Mouse (Mus musculus): Measurements from ENCODE around the gene Pnp2. TPM values are rescaled to one million over a fixed set of nuclear protein-coding genes. Genes with fewer than 3 reads are reported as not detected.

Gene Pnp2
- polyA plus RNA-seq, 1 experiment from 2014 or later = 0.47 TPM

DNA sequence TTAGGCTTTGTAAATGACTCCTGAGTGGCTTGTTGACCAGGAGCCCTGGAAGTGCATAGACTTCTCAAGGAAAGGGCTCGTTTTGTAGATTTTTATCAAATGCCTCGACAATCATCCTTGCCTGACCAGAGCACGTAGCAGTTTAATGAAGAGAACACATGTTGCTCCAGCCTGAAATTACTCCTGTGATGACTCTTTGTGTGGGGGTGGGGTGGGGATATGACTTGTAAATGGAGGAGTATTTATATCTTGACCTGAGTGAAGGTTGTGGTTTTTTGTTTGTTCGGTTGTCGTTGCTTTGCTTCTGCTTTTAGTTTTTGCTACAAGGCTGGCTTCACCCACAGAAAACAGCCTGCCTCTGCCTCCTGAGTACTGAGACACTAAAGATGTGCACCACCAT is 26.0 kb downstream of the Pnp2 start:
- no peaks in the 10 kb centered on the region for H3K27me3 ChIP-seq (ENCODE audit: control insufficient read depth, insufficient read depth, low read length)
- H3K27ac ChIP-seq (ENCODE audit: low read depth, low read length) = no peak overlapping the region
- WGBS (ENCODE audit: insufficient replicate concordance) = 67% methylated on average over 5 of the region's 5 CpGs
- ATAC-seq (replicated peaks; ENCODE audit: insufficient number of reproducible peaks, low FRiP score, low TSS enrichment) = no peak
- no peaks in the 10 kb centered on the region; the same call in 1 of the 2 replicates for H3K9me3 ChIP-seq (replicated peaks; ENCODE audit: control insufficient read depth, low read length)
- H3K36me3 ChIP-seq (ENCODE audit: control insufficient read depth, insufficient read depth, low read length) = no peaks in the 10 kb centered on the region
- H3K4me2 ChIP-seq = no peak overlapping the region
- no peak overlapping the region for H3K4me3 ChIP-seq (ENCODE audit: low read depth, low read length)
- H3K9ac ChIP-seq (ENCODE audit: low read depth, low read length) = no peak overlapping the region
- no peaks in the 10 kb centered on the region for H3K4me1 ChIP-seq (ENCODE audit: control insufficient read depth, insufficient read depth, low read length)

DNA sequence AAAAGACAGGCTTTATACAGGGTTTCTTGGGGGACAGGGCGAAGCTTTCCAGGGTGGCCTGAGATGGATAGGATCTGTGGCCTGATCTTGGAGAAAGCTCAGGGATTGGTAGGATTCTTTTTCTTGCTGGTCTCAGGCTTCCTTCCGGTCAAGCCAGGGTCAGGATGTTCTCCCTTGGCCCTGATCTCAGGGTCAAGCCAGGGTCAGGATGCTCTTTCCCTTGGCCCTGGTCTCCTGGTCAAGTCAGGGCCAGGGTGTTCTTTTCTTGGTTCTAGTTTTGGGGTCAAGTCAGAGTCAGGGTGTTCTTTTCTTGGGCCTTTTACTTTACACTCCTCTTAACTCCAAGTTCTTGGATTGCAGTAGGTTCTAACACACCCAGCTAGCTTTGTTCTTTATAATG is 31.9 kb downstream of the Pnp2 start:
- Histone ChIP-seq H3K4me2 (no peak overlapping the region), H3K9ac (ENCODE audit: low read depth, low read length) (no peak overlapping the region), H3K36me3 (ENCODE audit: control insufficient read depth, insufficient read depth, low read length) (no peaks in the 10 kb centered on the region), H3K27ac (ENCODE audit: low read depth, low read length) (no peak overlapping the region), H3K4me1 (ENCODE audit: control insufficient read depth, insufficient read depth, low read length) (no peaks in the 10 kb centered on the region), H3K9me3 (replicated peaks; ENCODE audit: control insufficient read depth, low read length) (no peaks in the 10 kb centered on the region; the same call in 1 of the 2 replicates), H3K4me3 (ENCODE audit: low read depth, low read length) (no peak overlapping the region), H3K27me3 (ENCODE audit: control insufficient read depth, insufficient read depth, low read length) (no peaks in the 10 kb centered on the region)
- ATAC-seq (replicated peaks; ENCODE audit: insufficient number of reproducible peaks, low FRiP score, low TSS enrichment) = no peak
- 73% methylated on average over 2 of the region's 2 CpGs for WGBS (ENCODE audit: insufficient replicate concordance)

DNA sequence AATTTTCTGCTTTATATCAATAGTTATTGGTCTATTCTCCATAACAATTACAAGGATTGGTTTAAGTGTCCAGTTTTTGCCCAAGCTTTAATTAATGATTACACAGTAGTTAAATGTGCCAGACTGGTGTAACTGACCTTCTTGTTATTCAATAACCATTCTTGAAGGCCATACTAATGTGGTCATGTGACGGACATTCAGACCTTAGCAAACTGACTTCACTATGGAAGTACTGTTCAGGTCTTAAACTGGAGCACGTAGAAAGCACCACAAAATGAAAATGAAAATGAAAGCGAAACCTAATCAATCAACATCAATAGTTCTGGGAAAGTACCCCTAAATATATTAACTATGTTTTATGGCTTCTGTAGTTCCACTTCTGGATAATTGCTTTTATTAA is 35.2 kb downstream of the Pnp2 start:
- H3K27ac ChIP-seq (ENCODE audit: low read depth, low read length) = no peak overlapping the region
- no peaks in the 10 kb centered on the region for H3K4me1 ChIP-seq (ENCODE audit: control insufficient read depth, insufficient read depth, low read length)
- no peak overlapping the region for H3K9ac ChIP-seq (ENCODE audit: low read depth, low read length)
- no peaks in the 10 kb centered on the region for H3K36me3 ChIP-seq (ENCODE audit: control insufficient read depth, insufficient read depth, low read length)
- H3K9me3 ChIP-seq (replicated peaks; ENCODE audit: control insufficient read depth, low read length) = no peaks in the 10 kb centered on the region
- no peak for ATAC-seq (replicated peaks; ENCODE audit: insufficient number of reproducible peaks, low FRiP score, low TSS enrichment)
- no peak overlapping the region for H3K4me3 ChIP-seq (ENCODE audit: low read depth, low read length)
- H3K4me2 ChIP-seq = no peak overlapping the region
- 85% methylated on average over 3 of the region's 3 CpGs for WGBS (ENCODE audit: insufficient replicate concordance)
- H3K27me3 ChIP-seq (ENCODE audit: control insufficient read depth, insufficient read depth, low read length) = no peaks in the 10 kb centered on the region

DNA sequence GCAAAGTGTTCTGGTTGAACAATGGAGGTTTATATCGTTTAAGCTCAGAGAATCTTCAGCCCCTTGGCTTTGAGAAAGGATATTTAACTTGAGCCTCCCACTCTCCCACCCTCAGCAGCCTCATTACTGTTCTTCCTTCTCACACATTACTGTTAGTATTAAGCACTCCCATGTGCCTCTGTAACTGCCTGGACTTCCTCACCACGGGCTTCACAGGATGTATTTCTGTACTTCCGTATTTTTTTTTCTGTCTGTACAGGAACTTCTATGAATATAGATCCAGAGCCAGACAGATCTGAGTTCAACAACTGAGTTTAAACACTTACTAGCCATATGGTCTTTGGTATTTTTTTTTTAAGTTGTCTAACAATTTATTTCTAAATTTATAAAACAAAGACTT is 41.3 kb downstream of the Pnp2 start:
- 68% methylated on average over 3 of the region's 3 CpGs for WGBS (ENCODE audit: insufficient replicate concordance)
- Histone ChIP-seq H3K27me3 (ENCODE audit: control insufficient read depth, insufficient read depth, low read length) (no peaks in the 10 kb centered on the region), H3K9me3 (replicated peaks; ENCODE audit: control insufficient read depth, low read length) (no peaks in the 10 kb centered on the region), H3K27ac (ENCODE audit: low read depth, low read length) (no peak overlapping the region), H3K4me2 (no peak overlapping the region), H3K4me3 (ENCODE audit: low read depth, low read length) (no peak overlapping the region), H3K36me3 (ENCODE audit: control insufficient read depth, insufficient read depth, low read length) (no peaks in the 10 kb centered on the region), H3K4me1 (ENCODE audit: control insufficient read depth, insufficient read depth, low read length) (no peaks in the 10 kb centered on the region), H3K9ac (ENCODE audit: low read depth, low read length) (no peak overlapping the region)
- ATAC-seq (replicated peaks; ENCODE audit: insufficient number of reproducible peaks, low FRiP score, low TSS enrichment) = no peak

DNA sequence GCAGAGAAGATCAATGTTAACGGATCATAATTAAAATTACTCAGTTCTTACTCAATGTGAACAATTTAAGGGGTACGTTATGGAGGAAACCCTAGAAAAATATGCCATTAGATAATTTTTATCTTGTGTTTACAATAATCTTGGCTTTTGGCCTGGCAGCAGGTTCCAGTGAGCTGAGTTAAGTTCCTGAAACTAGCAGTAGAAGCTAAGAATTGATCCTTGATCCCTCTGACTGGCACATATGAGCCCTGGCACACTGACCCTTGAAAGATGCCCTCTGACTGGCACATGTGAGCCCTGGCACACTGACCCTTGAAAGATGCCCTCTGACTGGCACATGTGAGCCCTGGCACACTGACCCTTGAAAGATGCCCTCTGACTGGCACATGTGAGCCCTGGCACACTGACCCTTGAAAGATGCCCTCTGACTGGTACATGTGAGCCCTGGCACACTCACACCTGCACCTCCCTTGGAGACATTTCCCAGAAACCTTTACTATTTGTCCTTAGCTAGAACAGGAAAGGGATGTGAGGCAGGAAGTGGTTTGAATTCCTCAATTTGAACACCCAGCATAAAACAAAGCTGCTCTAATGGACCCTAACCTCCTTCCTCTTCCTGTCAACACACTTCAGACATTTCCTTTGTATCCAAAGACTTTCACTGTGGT is 42.3 kb downstream of the Pnp2 start:
- no peak overlapping the region for H3K27ac ChIP-seq (ENCODE audit: low read depth, low read length)
- no peaks in the 10 kb centered on the region for H3K36me3 ChIP-seq (ENCODE audit: control insufficient read depth, insufficient read depth, low read length)
- no peak overlapping the region for H3K4me2 ChIP-seq
- H3K9ac ChIP-seq (ENCODE audit: low read depth, low read length) = no peak overlapping the region
- H3K9me3 ChIP-seq (replicated peaks; ENCODE audit: control insufficient read depth, low read length) = no peaks in the 10 kb centered on the region
- no peaks in the 10 kb centered on the region for H3K27me3 ChIP-seq (ENCODE audit: control insufficient read depth, insufficient read depth, low read length)
- 63% methylated on average over 2 of the region's 2 CpGs for WGBS (ENCODE audit: insufficient replicate concordance)
- ATAC-seq (replicated peaks; ENCODE audit: insufficient number of reproducible peaks, low FRiP score, low TSS enrichment) = no peak
- H3K4me3 ChIP-seq (ENCODE audit: low read depth, low read length) = no peak overlapping the region
- no peaks in the 10 kb centered on the region for H3K4me1 ChIP-seq (ENCODE audit: control insufficient read depth, insufficient read depth, low read length)

DNA sequence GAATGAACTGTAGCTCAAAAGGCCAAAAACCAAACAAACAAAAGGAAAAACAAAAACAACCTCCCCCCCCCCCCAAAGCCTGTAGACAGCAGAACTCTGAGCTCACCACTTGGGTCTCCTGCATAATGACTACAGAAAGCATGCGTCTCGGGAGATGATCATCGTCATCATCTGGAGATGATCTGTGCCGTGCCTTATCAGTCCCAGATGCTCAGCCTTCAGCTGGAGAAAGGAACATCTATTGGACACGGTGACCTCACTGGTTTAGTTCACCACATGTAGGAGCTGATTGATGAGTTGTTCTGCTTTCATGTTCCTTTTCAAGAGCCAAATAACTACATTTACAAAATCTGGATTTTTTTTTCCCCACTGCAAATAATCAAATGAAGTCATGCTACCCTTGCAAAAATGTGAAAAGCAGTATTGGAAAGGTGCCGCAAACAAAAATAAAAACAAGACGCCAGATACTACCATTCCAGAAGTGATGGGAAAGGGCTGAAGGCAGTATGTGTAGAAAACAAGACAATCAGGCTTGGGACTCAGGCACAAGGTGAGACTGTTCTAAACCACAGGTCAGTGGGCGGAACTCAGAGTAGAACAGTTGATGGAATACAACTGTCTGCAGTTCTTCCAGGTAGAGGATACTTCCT is 51.5 kb downstream of the Pnp2 start, which contains the start of gene Rnase10:
Gene Rnase10 (plus strand): TSS at position 600 of the 650 bp plus-strand sequence.
- Histone ChIP-seq H3K4me3 (ENCODE audit: low read depth, low read length) (no peak within 1 kb of the TSS), H3K27ac (ENCODE audit: low read depth, low read length) (peak within 1 kb of the TSS; percentile 73), H3K4me1 (ENCODE audit: control insufficient read depth, insufficient read depth, low read length) (0 out of 2 replicates have a peak, but pooled peaks cover 3% of the 10 kb centered on the region), H3K9me3 (replicated peaks; ENCODE audit: control insufficient read depth, low read length) (no peaks in the 10 kb centered on the region), H3K4me2 (no peak within 1 kb of the TSS), H3K36me3 (ENCODE audit: control insufficient read depth, insufficient read depth, low read length) (no peaks in the 10 kb centered on the region), H3K9ac (ENCODE audit: low read depth, low read length) (no peak within 1 kb of the TSS), H3K27me3 (ENCODE audit: control insufficient read depth, insufficient read depth, low read length) (no peaks in the 10 kb centered on the region)
- 74% methylated on average over 8 of the region's 8 CpGs for WGBS (ENCODE audit: insufficient replicate concordance)
- ATAC-seq (replicated peaks; ENCODE audit: insufficient number of reproducible peaks, low FRiP score, low TSS enrichment) = no peak

DNA sequence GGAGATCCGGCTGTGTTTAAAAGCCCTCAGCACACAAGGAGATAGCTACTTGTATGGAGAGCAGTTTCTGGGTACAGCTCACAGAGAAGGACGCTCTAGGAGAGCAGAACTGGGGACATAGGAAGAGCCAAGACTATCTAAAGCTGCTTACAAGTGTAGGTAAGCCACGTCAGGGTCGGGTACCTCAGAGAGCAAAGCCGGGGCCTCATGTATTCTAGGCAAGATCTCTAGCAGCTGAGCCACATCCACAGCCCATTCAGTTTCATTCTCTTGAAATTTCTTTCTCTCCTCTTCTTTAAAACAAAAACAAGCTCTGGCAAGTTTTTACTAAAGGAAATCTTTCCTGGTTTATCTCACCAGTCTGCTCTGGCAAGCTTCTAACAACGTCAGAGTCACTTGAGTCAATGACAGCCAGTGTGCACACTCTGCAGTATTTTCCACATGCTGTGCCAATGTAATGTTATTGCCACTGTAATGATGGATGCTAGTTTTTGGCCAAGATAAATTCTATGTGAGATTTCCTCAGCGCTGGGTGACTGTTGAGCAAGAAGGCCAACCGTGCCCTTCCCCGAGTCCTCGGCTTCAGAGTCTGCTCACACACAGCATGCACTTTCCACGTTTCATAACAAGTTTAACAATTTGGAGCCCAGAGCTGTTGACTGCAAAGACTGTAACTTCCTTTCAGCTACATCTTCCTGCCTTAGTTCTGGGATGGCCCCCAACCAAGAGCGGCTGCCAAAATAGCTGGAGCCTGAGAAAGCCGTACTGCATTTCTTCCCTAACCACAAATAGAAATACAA is 52.3 kb downstream of the Pnp2 start:
- Histone ChIP-seq H3K9me3 (replicated peaks; ENCODE audit: control insufficient read depth, low read length) (no peaks in the 10 kb centered on the region), H3K4me2 (no peak overlapping the region), H3K4me3 (ENCODE audit: low read depth, low read length) (no peak overlapping the region), H3K36me3 (ENCODE audit: control insufficient read depth, insufficient read depth, low read length) (no peaks in the 10 kb centered on the region), H3K9ac (ENCODE audit: low read depth, low read length) (no peak overlapping the region), H3K27ac (ENCODE audit: low read depth, low read length) (peak overlapping the region; percentile 73), H3K27me3 (ENCODE audit: control insufficient read depth, insufficient read depth, low read length) (no peaks in the 10 kb centered on the region), H3K4me1 (ENCODE audit: control insufficient read depth, insufficient read depth, low read length) (0 out of 2 replicates have a peak, but pooled peaks cover 3% of the 10 kb centered on the region)
- WGBS (ENCODE audit: insufficient replicate concordance) = 55% methylated on average over 13 of the region's 13 CpGs
- peak; percentile 73 for ATAC-seq (replicated peaks; ENCODE audit: insufficient number of reproducible peaks, low FRiP score, low TSS enrichment)

DNA sequence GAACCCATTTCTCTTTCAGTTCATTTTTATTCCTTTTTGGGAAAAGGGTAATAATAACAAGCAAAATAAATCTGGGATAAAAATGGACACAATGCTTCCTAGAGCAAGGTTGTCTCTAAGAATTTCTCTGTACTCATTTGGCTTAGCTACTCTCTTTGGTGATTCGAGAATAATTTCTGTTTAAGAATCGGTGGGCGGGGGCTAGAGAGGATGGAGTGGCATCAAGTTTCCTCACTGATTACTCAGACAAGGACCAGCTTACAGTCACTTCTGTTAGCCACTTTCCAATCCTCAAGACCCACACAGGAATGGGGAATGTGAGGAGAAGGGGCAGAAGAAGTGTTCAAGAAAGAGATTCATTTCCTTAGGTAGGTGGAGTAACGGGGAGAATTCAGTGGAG is 53.0 kb downstream of the Pnp2 start:
- no peak overlapping the region for H3K4me2 ChIP-seq

More for the DNA sequence above, 53.0 kb downstream of the Pnp2 start:
- H3K9ac ChIP-seq (ENCODE audit: low read depth, low read length) = no peak overlapping the region
- no peaks in the 10 kb centered on the region for H3K9me3 ChIP-seq (replicated peaks; ENCODE audit: control insufficient read depth, low read length)
- ATAC-seq (replicated peaks; ENCODE audit: insufficient number of reproducible peaks, low FRiP score, low TSS enrichment) = no peak
- H3K27me3 ChIP-seq (ENCODE audit: control insufficient read depth, insufficient read depth, low read length) = no peaks in the 10 kb centered on the region
- H3K4me3 ChIP-seq (ENCODE audit: low read depth, low read length) = no peak overlapping the region
- H3K27ac ChIP-seq (ENCODE audit: low read depth, low read length) = peak overlapping the region; percentile 67
- H3K36me3 ChIP-seq (ENCODE audit: control insufficient read depth, insufficient read depth, low read length) = no peaks in the 10 kb centered on the region
- 0 out of 2 replicates have a peak, but pooled peaks cover 3% of the 10 kb centered on the region for H3K4me1 ChIP-seq (ENCODE audit: control insufficient read depth, insufficient read depth, low read length)
- 68% methylated on average over 4 of the region's 4 CpGs for WGBS (ENCODE audit: insufficient replicate concordance)

Data from heart, embryonic 11.5 days (tissue).